Mouse (Mus musculus): ENCODE measurements around the gene Elof1.
"Not testable (repeated sequence)": the region's sequence is repeated elsewhere in the genome, so short reads cannot be mapped to it uniquely, and the experiment has no call there.

GRCm38 (mm10) chr9:22150249-22150693 is 33.3 kb upstream of the Elof1 start:
- not testable (repeated sequence) for TF ChIP-seq POLR2AphosphoS2 (IDR thresholded peaks at IDR 0.05; ENCODE audit: insufficient read length, low read depth); POLR2A (IDR thresholded peaks at IDR 0.05; ENCODE audit: insufficient read length, low read depth); USF1 (IDR thresholded peaks at IDR 0.05; ENCODE audit: low read depth); MYOD1 (IDR thresholded peaks at IDR 0.05; ENCODE audit: control insufficient read depth in 1 of 3, insufficient read length in 2 of 3, low read depth in 2 of 3); TCF3 (IDR thresholded peaks at IDR 0.05; ENCODE audit: insufficient read length, low read depth); E2F4 (IDR thresholded peaks at IDR 0.05; ENCODE audit: insufficient read depth); SRF (IDR thresholded peaks at IDR 0.05; ENCODE audit: control insufficient read depth, insufficient read length, low read depth); MAX (IDR thresholded peaks at IDR 0.05; ENCODE audit: low read depth)
